Mouse (Mus musculus): ENCODE measurements around the gene Nek9.

Gene Nek9

GRCm38 (mm10) chr12:85345559-85345958 is 6.4 kb upstream of the Nek9 start:
- no peak for DNase-seq

DNA sequence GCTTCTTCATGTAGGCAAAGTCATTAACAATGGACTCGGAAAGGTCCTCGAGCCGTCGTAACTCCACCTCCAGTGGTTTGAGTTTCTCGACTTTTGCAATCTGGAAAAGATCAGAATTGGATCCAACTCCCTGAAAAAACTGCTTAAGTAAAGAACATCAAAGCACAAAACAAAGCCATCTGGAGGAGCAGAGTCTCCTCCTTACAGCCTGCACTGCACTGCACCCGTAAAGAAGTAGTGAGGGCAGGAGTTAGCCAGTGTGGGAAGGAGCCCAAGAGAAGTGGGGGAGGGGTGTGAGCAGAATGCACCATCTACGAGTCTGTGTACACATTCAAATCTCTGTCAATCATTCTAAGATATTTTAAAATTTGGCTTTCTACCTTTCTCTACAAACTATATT is 5.1 kb upstream of the Nek9 start:
- DNase-seq: no peak

- DNase-seq: no peak
These were observed 3.1 kb upstream of the Nek9 start for GRCm38 (mm10) chr12:85342310-85342709.

- DNase-seq: peak; percentile 48
These were observed 2.0 kb upstream of the Nek9 start for GRCm38 (mm10) chr12:85341131-85341530.

DNA sequence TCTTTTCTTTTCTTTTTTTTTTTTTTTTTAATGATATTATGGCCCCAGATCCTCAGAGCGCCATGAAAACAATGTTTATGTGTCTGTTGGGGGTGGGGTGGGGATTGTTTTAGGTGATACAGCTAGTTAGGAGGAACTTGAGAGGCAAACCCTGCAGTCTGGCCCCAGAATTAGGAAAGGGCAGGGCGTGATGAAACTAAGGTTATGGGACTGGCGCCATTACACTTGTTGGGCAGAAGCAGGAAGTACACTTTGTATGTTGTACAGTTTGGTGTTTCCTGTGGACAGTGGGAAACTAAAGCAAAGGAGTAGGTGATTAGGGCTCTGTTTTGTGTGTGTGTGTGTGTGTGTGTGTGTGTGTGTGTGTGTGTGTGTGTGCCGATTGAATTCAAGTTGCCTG is 785 bp upstream of the Nek9 start:
- DNase-seq: no peak

- no peak for DNase-seq
These were observed 347 bp downstream of the Nek9 start for GRCm38 (mm10) chr12:85338815-85339214.

DNA sequence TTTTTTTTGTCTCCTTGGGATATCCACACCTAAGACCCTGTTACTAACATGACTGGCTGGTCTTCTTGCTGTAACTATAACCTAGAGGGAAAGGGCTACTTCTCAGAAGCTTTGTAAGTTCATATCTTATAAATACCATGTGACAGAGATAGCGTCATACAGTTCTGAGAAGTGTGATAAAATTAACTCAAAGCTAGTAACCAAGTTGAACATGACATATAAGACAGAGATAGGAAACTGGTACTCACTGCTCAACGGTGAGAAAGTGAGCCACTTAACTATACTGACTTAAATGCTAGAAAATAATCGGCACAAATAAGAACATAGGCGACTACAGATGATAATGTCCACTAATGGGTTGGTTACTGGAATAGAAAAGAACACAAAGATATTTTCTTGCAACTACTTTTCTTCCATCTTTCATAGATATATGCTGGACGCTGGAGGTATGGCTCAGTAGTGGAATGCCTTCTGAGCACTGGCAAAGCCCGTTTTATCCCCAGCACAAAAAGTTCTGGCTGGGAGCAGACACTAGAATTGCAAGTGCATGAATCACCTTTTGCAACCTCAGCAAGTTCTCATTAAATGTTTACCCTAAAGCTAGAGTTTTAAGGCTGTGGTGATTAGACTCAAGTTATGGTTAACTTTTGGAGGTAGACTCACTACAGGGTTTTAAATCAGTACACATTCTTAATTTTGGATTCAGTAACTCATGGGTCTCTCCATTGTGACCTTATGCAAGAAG is 1.4 kb downstream of the Nek9 start:
- DNase-seq: no peak

DNA sequence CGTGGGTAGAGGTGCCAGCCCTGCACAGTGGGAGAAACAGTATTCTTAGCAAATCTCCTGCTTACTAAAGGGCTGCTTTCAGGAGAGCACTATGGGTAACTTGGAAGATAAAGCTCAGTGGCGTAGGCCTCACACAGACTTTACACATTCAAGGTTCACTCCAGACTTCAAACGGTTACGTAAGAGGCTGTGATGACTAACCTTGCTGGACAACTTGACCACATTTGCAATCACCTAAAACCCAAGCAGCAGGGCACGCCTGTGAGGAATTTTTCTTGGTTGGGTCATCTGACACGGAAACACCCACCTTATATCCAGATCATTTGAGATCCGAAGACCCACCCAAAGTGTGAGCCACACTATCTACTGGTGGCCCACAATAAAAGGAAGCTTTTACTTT is 9.0 kb downstream of the Nek9 start:
- no peak for DNase-seq

DNA sequence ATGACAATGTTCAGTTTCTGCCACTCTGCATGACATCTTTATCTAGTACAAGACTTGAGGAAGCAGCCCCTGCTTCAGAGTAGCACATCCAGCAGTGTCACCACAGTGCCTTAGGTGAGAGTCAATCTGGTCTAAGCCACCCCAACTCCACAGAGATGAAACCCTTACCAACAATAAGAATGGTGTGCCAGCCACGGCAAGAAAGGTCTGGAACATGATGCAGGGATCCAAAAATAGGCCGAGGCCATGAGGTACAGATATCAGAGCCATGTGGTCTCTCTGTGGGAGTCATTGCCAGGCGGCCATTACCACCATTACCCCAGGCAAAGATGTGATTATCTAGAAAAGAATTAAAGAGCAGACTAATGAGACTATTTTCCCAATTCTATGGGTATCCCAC is 30.5 kb downstream of the Nek9 start:
- no peak for DNase-seq

- DNase-seq: peak; percentile 83
These were observed 33.8 kb downstream of the Nek9 start for GRCm38 (mm10) chr12:85305247-85305892.

- DNase-seq: peak; percentile 25
These were observed 34.4 kb downstream of the Nek9 start for GRCm38 (mm10) chr12:85304725-85305124.

- DNase-seq: no peak
These were observed 35.9 kb downstream of the Nek9 start for GRCm38 (mm10) chr12:85303256-85303655.

DNA sequence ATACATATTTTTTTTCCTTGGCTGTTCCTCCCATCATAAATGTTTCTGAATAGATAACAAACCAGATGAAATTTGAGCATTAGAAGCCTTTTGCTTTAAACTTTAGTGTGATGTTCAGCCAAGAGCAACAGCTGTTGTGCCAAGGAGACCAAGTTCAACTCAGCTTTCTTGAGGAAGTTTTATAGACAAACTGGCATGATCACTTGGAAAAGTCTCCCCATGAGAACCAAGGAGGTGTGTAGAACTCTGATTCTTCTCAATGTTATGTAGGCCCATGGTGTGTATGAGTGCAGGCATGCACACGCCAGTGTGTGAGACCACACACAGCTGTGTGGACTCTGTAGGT is 40.4 kb downstream of the Nek9 start:
- DNase-seq: no peak

DNA sequence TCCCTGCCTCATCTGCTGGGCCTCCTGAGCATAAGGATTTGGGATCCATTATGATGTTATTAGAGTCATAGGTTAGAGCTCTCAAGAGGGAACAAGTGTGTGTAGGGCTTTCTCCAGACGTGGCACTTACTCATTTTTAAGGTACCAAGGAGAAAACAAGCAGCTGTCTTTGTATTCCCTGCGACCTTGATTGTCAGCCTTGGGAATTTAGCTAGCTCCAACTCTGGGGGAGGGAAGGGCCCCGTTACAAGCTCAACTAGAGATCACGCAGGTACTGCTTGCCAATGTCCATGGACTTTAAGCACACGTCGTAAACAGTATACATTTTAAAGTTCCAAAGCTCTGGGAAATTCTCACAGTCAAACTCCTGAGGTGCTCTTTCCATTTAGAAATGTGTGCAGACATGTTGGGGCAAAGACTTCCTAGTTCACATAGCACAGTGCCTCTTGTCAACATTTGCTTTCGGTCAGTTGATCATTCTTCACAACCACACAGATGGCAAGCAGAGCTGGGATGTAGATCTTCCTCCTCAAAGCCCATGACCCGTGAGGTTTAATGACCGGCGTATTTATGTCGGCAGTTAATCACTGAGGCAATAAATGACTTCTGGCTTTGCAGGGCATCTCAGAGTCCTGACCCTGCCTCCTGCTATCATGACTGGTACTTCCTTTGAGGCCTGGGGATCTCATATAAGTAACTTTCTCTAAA is 40.9 kb downstream of the Nek9 start:
- no peak for DNase-seq

DNA sequence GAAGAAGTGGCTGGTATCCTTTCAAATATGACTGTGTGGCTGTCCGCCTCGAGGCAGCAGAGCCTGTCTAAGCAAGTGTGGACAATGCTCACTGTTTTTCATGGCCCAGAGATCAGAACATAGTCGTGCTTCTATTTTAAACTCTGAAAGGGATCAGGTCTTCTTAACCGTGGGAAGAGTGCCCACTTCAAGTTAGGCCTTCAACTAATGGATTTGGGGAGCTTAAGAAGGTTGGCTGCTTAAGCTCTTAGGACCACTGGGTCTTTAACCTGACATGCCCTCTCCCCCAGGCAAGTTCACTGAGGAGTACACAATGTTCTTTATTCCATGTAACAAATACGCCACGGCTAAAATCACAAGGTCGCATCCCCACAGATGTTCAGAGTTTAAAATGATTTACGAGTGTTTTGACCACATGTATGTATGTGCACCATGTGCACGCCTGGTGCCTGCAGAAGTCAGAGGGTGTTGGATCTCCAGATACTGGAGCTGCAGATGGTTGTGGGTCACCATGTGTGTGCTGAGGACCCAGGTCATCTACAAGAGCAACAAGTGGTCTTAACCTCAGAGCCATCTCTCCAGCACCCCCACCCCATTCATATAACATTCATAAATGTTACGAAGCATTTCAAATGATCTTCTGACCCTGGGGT is 41.7 kb downstream of the Nek9 start:
- no peak for DNase-seq

- no peak for DNase-seq
These were observed 42.2 kb downstream of the Nek9 start for GRCm38 (mm10) chr12:85296915-85297314.

- no peak for DNase-seq
These were observed 43.7 kb downstream of the Nek9 start for GRCm38 (mm10) chr12:85295506-85295905.

GRCm38 (mm10) chr12:85292906-85293305 is 46.3 kb downstream of the Nek9 start:
- DNase-seq: no peak

DNA sequence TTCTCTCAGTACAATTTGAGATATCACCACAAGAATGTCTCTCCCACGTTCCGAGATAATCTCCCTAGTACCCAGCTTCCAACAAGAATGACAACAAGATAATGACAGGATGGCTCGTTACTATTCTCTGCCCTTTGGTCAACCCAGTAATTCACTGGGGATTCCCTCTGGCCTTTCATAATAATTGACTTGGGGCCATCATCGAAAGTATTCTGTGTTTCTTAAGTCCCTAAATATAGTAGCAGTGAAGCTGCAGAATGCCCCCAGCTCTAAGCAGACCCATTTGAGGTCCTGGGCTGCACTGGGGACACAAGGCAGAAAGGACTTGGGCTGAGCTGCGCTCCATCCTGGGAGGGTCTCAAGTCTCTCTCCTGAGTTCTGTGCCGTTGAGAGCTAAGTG is 46.9 kb downstream of the Nek9 start:
- no peak for DNase-seq

GRCm38 (mm10) chr12:85291541-85291940 is 47.6 kb downstream of the Nek9 start:
- no peak for DNase-seq

GRCm38 (mm10) chr12:85290633-85291032 is 48.5 kb downstream of the Nek9 start:
- DNase-seq: no peak

DNA sequence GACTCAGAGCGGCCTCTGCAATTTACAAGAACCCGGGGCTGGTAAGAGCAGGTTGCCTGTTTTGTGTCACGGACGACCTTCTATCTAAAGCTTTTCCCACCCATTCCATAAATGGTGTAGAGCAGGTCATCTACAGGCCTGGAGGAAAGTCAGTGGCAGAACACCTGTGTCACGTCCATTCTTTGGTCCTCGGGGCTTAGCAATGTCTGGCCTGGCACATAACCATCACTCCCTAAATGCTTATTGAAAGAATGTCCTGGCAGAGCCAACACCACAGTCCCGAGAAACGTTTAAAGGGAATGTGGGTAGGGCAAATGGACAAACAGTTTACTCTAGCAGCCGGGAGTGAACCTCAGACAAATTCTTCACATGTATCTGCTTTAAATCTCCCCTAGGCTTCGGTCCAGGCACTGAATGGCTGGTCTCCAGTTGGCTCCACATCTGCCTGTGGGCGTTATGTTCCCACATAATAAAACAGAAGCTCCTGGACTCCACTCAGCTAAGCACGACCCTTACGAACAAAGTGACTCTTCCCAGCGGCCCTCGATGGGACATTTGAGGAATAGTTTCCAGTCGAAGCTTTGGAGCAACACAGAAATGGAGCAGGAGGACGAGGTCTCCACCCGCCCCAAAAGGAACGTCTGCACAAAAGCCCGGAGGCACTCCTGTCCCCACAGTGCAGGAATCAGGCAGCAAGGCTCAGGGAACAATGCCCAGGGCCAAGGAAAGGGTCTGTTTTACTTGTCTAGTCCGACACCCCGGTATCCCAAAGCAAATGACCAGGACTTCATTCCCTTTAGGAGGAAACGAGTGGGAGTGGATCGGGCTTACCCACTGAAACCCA is 49.8 kb downstream of the Nek9 start:
- no peak for DNase-seq

Measured in thymus, postnatal 14 days (tissue).